In the genomic region with DNA sequence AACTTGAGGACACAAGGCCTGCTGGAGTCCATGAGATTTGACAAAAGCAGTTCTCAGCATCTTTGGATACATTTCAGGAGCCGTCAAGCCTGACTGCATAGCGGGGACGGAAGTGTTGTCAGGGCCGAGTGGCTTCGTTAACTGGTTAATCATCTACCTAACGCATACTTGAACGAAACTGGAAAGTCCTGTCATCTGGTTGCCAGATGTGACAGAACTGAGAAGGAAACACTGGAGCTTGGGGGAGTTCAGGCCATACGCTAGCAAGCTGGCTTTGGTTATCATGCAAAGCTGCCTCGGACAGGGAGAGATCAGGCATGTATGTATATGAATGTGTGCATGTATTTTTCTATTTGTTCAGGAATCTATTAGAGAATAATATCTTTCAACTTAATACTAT, we compare ENCODE assay signal across 9 mouse cellular contexts. TPM values are rescaled to one million over a fixed set of nuclear protein-coding genes. Genes with fewer than 3 reads are reported as not detected.
DNase-seq lines count a peak whose midpoint lies in the region; ATAC-seq and TF ChIP-seq lines count a peak whose summit lies in the region.
"Had no signal": no experiment of that assay in that cellular context is flagged by ENCODE, and none has a peak within 500 bp of the region (broad histone marks: within the 10 kb centered on the region; RNA-seq: fewer than 3 reads in every experiment).

No protein-coding gene starts in this region.

- no peak overlapping the region for H3K27ac ChIP-seq in embryonic facial prominence, embryonic 12.5 days
- peak overlapping the region; percentile 68 for H3K27ac ChIP-seq in kidney, embryonic 16.5 days (ENCODE audit: low read length)
- H3K27ac ChIP-seq in lung, embryonic 16.5 days (ENCODE audit: low read length) = no peak overlapping the region
- H3K27ac ChIP-seq in forebrain, embryonic 12.5 days = no peak overlapping the region
- H3K27ac ChIP-seq: heart, embryonic 15.5 days had no signal

- H3K4me3 ChIP-seq in embryonic facial prominence, embryonic 12.5 days = no peak overlapping the region
- no peak overlapping the region for H3K4me3 ChIP-seq in kidney, embryonic 16.5 days (ENCODE audit: low read length)
- no peak overlapping the region for H3K4me3 ChIP-seq in lung, embryonic 16.5 days (ENCODE audit: low read length)
- H3K4me3 ChIP-seq in forebrain, embryonic 12.5 days (replicated peaks) = no peak overlapping the region
- H3K4me3 ChIP-seq: heart, embryonic 15.5 days had no signal

- POLR2A ChIA-PET in Patski (lab: Charles Lee) = no interaction called here

- 19% methylated on average over 9 of the region's 9 CpGs for WGBS in embryonic facial prominence, embryonic 12.5 days
- 36% methylated on average over 9 of the region's 9 CpGs for WGBS in kidney, embryonic 16.5 days
- WGBS in lung, embryonic 16.5 days = 55% methylated on average over 9 of the region's 9 CpGs
- WGBS in forebrain, embryonic 12.5 days = 62% methylated on average over 9 of the region's 9 CpGs

- CTCF ChIA-PET in Patski (lab: Charles Lee) = no interaction called here

- in situ Hi-C loops in Patski (cut with MboI; ENCODE audit: low pct_unique_long_range_greater_than_20kb) = no loop called here

- no peaks in the 10 kb centered on the region for H3K36me3 ChIP-seq in embryonic facial prominence, embryonic 12.5 days
- H3K36me3 ChIP-seq in kidney, embryonic 16.5 days (ENCODE audit: insufficient read depth, low read length) = no peaks in the 10 kb centered on the region
- H3K36me3 ChIP-seq in lung, embryonic 16.5 days (ENCODE audit: control insufficient read depth, insufficient read depth, low read length) = no peaks in the 10 kb centered on the region
- H3K36me3 ChIP-seq in forebrain, embryonic 12.5 days (replicated peaks) = no peaks in the 10 kb centered on the region
- H3K36me3 ChIP-seq: heart, embryonic 15.5 days had no signal

- H3K27me3 ChIP-seq in Patski = no peaks in the 10 kb centered on the region
- no peaks in the 10 kb centered on the region for H3K27me3 ChIP-seq in embryonic facial prominence, embryonic 12.5 days
- no peaks in the 10 kb centered on the region for H3K27me3 ChIP-seq in kidney, embryonic 16.5 days (ENCODE audit: insufficient read depth, low read length)
- H3K27me3 ChIP-seq in lung, embryonic 16.5 days (ENCODE audit: control insufficient read depth, insufficient read depth, low read depth, low read length) = no peaks in the 10 kb centered on the region
- no peaks in the 10 kb centered on the region for H3K27me3 ChIP-seq in forebrain, embryonic 12.5 days
- H3K27me3 ChIP-seq: heart, embryonic 15.5 days had no signal

- TF ChIP-seq CTCF in Patski (IDR thresholded peaks at IDR 0.05) = no peak

- H3K4me1 ChIP-seq in embryonic facial prominence, embryonic 12.5 days = peaks cover 10% of the 10 kb centered on the region; the same call in 1 of the 2 replicates
- peaks cover 4% of the 10 kb centered on the region; the same call in 1 of the 2 replicates for H3K4me1 ChIP-seq in kidney, embryonic 16.5 days (ENCODE audit: insufficient read depth, low read length)
- H3K4me1 ChIP-seq in lung, embryonic 16.5 days (replicated peaks; ENCODE audit: control insufficient read depth, insufficient read depth, low read length) = peaks cover 3% of the 10 kb centered on the region; the same call in 1 of the 2 replicates
- H3K4me1 ChIP-seq in forebrain, embryonic 12.5 days = peaks cover 8% of the 10 kb centered on the region
- H3K4me1 ChIP-seq: heart, embryonic 15.5 days had no signal

- H3K9ac ChIP-seq in embryonic facial prominence, embryonic 12.5 days = no peak overlapping the region
- no peak overlapping the region for H3K9ac ChIP-seq in kidney, embryonic 16.5 days (replicated peaks; ENCODE audit: low read length)
- no peak overlapping the region for H3K9ac ChIP-seq in lung, embryonic 16.5 days (ENCODE audit: low read length)
- no peak overlapping the region for H3K9ac ChIP-seq in forebrain, embryonic 12.5 days
- H3K9ac ChIP-seq: heart, embryonic 15.5 days had no signal

- H3K4me2 ChIP-seq in embryonic facial prominence, embryonic 12.5 days (replicated peaks) = 0 out of 2 replicates have a peak overlapping the region, but pooled peaks have one; percentile 13
- no peak overlapping the region for H3K4me2 ChIP-seq in kidney, embryonic 16.5 days (replicated peaks; ENCODE audit: low read depth, low read length)
- no peak overlapping the region for H3K4me2 ChIP-seq in lung, embryonic 16.5 days (ENCODE audit: low read depth, low read length)
- no peak overlapping the region for H3K4me2 ChIP-seq in forebrain, embryonic 12.5 days
- H3K4me2 ChIP-seq: heart, embryonic 15.5 days had no signal

- peak; percentile 64 for DNase-seq in Patski (ENCODE audit: low read depth, low spot score)
- no peak for DNase-seq in right cerebral cortex, postnatal 36 days (ENCODE audit: low spot score in 2 of 2)
- no peak for DNase-seq in heart, adult 9 months (ENCODE audit: low spot score in 2 of 2)
- no peak for DNase-seq in thymus, postnatal 4 days

- H3K9me3 ChIP-seq in embryonic facial prominence, embryonic 12.5 days = no peaks in the 10 kb centered on the region
- H3K9me3 ChIP-seq in kidney, embryonic 16.5 days (ENCODE audit: low read length) = no peaks in the 10 kb centered on the region
- peaks cover 3% of the 10 kb centered on the region; the same call in 1 of the 2 replicates for H3K9me3 ChIP-seq in lung, embryonic 16.5 days (ENCODE audit: control insufficient read depth, low read length)
- H3K9me3 ChIP-seq in forebrain, embryonic 12.5 days = no peaks in the 10 kb centered on the region
- H3K9me3 ChIP-seq: heart, embryonic 15.5 days had no signal

- peak; percentile 44 for ATAC-seq in Patski
- ATAC-seq in embryonic facial prominence, embryonic 12.5 days (ENCODE audit: insufficient number of reproducible peaks, insufficient read depth, low FRiP score, low TSS enrichment) = no peak
- ATAC-seq in kidney, embryonic 16.5 days (ENCODE audit: low FRiP score, low TSS enrichment) = peak; percentile 90
- ATAC-seq in lung, embryonic 16.5 days (ENCODE audit: low read depth) = peak; percentile 83
- ATAC-seq in forebrain, embryonic 12.5 days (ENCODE audit: low FRiP score) = no peak

RNA-seq across cellular contexts. Expression of a gene that starts 45.8 kb away (rescaled TPM):
- 131 TPM for polyA plus RNA-seq in Patski (2021)
- 79.3 and 85.3 TPM in 2 replicates for polyA plus RNA-seq in embryonic facial prominence, embryonic 12.5 days (2016; fragmentation: Nextera tagmentation; extraction: Ambion mirVana)
- polyA plus RNA-seq in kidney, embryonic 16.5 days (2015; fragmentation: Nextera tagmentation; extraction: Ambion mirVana) = 49.2 and 76.4 TPM in 2 replicates
- polyA plus RNA-seq in lung, embryonic 16.5 days (2015; fragmentation: Nextera tagmentation; extraction: Ambion mirVana) = 55.9 and 73.5 TPM in 2 replicates
- polyA plus RNA-seq in forebrain, embryonic 12.5 days (2016; fragmentation: Nextera tagmentation; extraction: Ambion mirVana) = 92.0 and 94.6 TPM in 2 replicates

Comparison
In these comparisons a context has a peak if more than half of its experiments do, and no peak if none do; other contexts are left out.
1. ATAC-seq: peak in Patski (single experiment), kidney, embryonic 16.5 days (single experiment) and lung, embryonic 16.5 days (single experiment); none in embryonic facial prominence, embryonic 12.5 days (single experiment) and forebrain, embryonic 12.5 days (single experiment).